Mouse (Mus musculus): ENCODE measurements around the gene AC124502.3. TPM values are rescaled to one million over a fixed set of nuclear protein-coding genes. Genes with fewer than 3 reads are reported as not detected.
"Not testable (repeated sequence)": the region's sequence is repeated elsewhere in the genome, so short reads cannot be mapped to it uniquely, and the experiment has no call there.

Gene AC124502.3
- 1 to 10 TPM in 1 of 2 experiments, under 1 TPM in 1; 0.93 to 2.7 TPM for total RNA-seq (2021)
- long read RNA-seq, experiment 1, result 0 reads
- long read RNA-seq, experiment 2, partial matches to known transcripts, result 1 of 1 reads
- long read RNA-seq, experiment 2, other reads (novel, unspliced or antisense), result 0 of 1 reads

DNA sequence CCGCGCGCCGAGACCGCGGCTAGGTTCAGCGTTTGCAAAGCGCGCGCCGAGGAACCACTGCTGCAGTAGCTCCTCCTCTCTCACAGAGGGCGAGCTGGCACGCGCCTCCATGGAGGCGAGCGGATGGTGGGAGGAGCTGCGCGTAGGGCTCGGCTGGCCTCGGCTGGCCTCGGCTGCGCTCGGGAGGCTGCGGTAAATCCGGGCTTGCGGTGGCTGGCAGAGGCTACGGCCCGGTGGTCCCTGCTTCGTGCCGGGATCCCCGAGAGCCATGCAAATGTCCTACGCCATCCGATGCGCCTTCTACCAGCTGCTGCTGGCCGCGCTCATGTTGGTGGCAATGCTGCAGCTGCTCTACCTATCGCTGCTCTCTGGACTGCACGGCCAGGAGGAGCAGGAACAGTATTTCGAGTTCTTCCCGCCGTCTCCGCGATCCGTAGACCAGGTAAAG lies at the start of gene AC124502.3, which contains the start of gene B4gat1:
TSS of gene AC124502.3 (plus strand) at position 183 of the 448 bp plus-strand sequence.
TSS of gene B4gat1 (plus strand) at position 118 of the 448 bp plus-strand sequence.
- peak; percentile 89 to 93 for DNase-seq

DNA sequence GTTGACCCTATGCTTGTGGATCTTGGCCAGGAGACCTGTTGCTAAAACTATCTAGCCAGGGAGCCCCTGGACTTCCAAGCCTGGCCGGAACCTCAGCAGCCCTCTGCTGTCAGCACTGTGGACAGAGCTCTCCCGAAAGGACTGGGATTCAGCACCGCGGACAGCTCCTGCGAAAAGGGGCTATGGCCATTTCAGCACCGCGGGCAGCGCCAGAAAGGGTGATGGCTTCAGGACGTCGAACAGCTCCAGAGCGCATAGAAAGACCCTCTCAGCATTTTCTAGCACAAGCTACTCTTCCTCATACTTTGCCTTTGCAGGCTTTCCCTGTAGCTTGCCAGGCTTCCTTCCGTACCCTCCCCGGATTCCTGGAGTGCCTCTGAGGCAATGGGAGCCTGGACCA lies 49.7 kb upstream of the AC124502.3 start:
- peak; percentile 83 to 98 for DNase-seq

DNA sequence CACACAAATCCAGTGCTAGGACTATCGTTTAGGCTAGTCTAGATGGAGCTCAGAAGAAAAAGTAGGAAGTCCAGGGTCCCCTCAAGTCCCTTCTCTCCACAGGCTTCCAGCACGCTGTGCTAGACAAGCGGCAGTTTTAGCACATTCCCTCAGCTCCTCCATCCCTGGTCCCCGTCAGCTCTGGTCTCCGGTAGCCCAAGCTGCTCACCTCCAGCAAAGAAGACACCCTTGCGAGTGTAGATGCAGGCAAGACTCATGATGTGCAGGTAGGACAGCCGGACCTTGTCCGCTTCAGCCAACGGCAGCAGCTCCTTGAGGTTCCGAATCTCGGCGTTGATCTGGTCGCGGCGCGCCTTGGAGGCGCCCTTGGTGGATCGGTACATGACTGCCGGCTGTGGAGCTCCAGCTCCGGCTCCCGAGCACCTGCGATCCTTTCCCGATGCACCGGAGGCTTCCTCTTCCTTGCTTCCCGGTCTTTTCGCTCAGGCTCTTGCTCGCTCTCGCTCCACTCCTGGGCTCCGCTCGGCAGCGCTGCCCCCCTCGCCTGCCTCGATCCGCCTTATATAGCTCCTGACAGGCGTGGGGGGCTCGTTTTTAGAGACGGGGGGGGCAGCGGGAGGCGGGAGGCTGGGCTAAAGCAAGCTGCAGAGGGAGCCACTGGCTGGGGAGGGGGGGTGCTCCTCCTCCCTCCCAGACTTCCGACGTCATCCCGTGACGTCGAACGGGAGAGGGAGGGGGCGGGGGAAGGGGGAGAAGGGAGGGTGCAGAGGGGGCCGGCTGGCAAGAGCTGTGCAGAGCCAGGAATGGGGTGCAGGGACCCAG lies 49.0 kb upstream of the AC124502.3 start:
- DNase-seq, result no peak

DNA sequence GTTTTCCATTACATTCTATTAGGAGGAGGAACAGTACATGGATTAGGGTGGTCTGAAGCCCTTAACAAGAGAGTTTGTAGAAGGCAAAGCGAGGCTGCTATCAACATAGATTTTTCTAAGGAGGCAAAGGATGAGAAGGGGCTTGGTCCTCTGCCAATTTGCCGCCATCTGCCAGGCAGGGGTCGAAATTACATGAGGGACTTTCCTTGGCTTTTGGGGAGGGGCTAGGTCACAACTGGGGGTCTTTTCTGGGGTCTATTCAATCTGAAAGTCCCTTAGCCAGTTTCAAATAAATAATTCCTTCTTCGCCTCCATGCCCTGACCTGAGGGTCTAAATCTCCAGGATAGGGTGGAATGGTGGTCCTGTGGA lies 48.5 kb upstream of the AC124502.3 start, which contains the start of gene Npas4:
TSS of gene Npas4 (minus strand) at position 61 of the 370 bp plus-strand sequence.
- DNase-seq, result no peak

GRCm38 (mm10) chr19:4990716-4991115 lies 48.0 kb upstream of the AC124502.3 start:
- no peak for DNase-seq

- no peak for DNase-seq
Measured at GRCm38 (mm10) chr19:4992371-4992770, 46.3 kb upstream of the AC124502.3 start.

- peak; percentile 78 to 89 for DNase-seq
Measured at GRCm38 (mm10) chr19:4992904-4993303, 45.8 kb upstream of the AC124502.3 start.

- no peak for DNase-seq
Measured at GRCm38 (mm10) chr19:4994043-4994442, 44.6 kb upstream of the AC124502.3 start.

GRCm38 (mm10) chr19:4999445-5000140 lies 39.1 kb upstream of the AC124502.3 start:
- DNase-seq, result no peak

- DNase-seq, result peak; percentile 71 to 86
Measured at GRCm38 (mm10) chr19:5001666-5002406, 36.9 kb upstream of the AC124502.3 start.

DNA sequence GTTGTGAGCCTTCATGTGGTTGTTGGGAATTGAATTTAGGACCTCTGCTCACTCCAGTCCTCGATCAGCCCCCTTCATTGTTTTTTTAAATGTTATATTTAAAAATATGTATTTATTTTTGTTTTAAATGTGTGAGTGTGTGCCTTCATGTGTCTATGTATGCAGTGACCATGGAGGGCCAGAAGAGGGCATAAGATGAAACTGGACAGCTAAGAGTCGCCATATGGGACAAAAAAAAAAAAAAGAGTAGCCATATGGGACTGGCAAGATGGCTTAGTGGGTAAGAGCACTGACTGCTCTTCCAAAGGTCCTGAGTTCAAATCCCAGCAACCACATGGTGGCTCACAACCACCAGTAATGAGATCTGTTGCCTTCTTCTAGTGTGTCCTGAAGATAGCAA lies 35.0 kb upstream of the AC124502.3 start:
- not testable (repeated sequence) for DNase-seq

- no peak for DNase-seq
Measured at GRCm38 (mm10) chr19:5004925-5005324, 33.8 kb upstream of the AC124502.3 start.

- DNase-seq, result no peak
Measured at GRCm38 (mm10) chr19:5013138-5013537, 25.6 kb upstream of the AC124502.3 start.

DNA sequence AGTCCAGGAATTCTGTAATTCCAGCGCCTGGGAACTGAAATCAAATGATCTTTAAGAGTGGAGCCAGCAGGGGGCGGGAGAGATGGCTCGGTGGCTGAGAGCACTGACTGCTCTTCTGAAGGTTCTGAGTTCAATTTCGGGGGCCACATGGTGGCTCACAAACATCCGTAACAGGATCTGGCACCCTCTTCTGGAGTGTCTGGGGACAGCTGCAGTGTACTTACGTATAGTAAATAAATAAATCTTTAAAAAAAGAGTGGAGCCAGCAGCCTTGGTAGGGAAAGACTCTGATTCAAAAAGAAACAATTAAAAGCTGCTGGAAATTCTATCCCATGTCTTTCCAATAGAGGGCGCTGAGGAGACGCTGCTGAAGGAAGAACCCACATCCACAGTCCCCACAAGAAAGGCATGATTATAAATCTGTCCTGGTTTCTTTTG lies 23.7 kb upstream of the AC124502.3 start:
- DNase-seq, result peak in 1 of 2 experiments; percentile 50

DNA sequence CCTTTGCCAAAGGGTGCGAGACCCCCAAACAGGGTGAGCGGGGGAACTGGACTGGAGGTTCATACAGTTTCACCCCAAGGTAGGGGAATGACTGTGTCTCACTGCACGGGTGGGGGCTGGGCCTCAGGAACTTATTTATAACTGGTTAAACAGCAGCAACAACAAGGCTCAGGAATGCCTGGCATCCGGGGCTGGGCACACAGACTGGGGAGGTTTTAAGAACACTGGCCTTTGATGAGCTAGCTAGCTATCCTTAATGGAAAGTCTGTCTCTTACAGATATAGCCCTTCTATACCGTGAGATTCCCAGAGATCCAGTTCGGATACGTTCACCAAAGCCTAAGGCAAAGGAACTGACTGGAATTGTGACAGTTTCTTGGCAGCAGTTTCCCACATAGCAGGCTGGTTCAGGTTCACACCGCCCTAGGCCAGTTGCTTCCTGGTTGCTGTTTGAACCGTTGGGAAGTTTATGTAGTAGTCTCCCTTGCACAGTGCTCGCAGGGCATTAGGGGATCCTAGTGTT lies 22.4 kb upstream of the AC124502.3 start:
- peak; percentile 53 to 70 for DNase-seq

- peak; percentile 60 to 80 for DNase-seq
Measured at GRCm38 (mm10) chr19:5016782-5017181, 21.9 kb upstream of the AC124502.3 start.

DNA sequence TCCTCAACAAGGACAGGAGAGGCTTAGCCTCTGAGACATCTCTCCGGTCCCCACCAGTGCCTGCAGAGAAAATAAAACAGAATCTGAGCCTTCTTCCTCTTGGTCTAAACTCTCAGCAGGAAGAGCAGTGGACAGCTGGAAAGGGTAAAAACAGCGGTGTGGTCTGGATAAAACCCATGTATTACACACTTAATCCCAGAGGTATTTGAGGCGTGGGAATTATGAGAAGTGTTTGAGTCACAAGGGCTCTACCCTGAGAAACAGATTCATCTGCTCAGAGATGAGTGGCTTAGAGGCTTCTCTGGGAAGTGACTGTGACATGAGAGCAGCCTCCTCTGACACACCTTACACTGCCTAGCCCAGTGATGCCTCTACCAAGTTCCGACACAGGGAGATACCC lies 21.1 kb upstream of the AC124502.3 start:
- DNase-seq, result no peak

GRCm38 (mm10) chr19:5018191-5018590 lies 20.5 kb upstream of the AC124502.3 start:
- DNase-seq, result no peak

DNA sequence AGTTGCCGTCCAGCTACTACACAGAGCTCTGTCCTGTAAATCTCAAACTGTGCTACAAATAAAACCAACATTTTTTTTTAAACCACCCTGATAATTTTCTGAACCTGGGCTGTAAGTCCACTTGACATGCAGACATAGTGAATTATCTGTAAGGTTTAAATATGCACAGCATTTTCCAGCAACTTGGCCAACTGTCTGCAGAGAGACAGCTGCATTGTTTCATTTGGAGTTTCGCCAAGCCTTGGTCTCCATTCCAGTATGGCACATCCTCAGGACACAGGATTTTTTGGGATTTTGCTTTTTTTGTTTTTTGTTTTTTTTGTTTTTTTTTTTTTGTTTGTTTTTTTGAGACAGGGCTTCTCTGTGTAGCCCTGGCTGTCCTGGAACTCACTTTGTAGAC lies 17.3 kb upstream of the AC124502.3 start:
- no peak for DNase-seq

DNA sequence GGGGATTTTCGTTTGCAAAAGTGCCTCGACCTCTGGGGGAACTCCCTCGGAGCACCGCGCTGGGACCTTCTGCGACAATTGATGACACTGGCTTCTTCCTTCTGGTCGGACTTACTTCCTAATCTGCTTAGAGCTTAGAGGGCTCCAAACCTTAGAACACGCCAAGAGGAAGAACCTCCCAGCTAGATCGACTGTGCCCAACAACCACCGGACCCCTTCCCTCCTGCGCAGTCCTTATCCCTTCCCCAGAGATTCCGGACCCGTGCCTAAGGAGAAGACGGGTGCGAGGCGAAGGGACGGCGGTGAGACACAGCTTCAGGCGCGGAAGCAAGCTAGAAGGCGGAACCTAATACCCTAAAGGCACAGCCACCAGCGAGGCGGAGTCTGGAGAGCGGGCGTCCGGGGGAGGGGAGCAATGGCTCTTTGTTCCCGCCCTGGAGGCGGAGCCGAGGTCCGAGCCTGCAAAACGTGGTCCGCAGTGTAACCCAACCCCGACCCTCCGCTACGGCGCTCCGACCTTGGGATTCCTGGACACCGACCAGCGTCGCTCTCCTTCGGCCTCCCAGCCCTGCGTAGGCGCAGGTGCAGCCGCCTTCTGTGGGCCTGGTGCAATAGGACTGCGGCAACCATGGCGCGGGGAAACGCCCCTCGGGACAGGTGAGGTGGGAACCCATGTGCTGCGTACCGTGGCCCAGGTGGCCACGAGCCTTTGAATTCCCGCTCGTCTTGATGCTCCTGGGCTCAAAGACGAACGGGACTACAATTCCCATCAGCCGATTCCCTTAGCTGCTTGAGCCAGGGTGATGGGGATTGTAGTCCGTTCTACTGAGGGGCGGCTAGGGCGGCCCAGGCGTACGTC lies 14.8 kb upstream of the AC124502.3 start, which contains the start of gene Slc29a2:
TSS of gene Slc29a2 (plus strand) at position 240 of the 859 bp plus-strand sequence.
- DNase-seq, result peak; percentile 94 to 95

DNA sequence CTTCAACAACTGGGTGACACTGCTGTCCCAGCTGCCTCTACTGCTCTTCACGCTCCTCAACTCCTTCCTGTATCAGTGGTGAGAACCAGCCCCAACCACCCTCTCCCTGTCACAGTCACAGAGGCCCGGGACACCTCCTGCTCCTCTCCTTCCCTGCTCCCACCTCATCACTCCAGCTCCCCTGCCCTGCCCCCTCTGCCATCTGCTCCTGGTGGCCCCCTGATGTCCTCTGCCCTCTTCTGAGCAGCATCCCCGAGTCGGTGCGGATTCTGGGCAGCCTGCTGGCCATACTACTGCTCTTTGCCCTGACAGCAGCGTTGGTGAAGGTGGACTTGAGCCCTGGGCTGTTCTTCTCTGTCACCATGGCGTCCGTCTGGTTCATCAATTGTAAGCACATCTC lies 12.6 kb upstream of the AC124502.3 start:
- DNase-seq, result no peak
